Mouse (Mus musculus) lung, adult 18-20 months (tissue): ENCODE measurements around the gene 1700030J22Rik.

Source experiments
- DNase-seq, 2 experiments: peaks; one replicate each; pipeline ENCODE4 v3.0.0; 2022; ENCODE audit warnings: mixed read lengths in 2 of 2

Gene 1700030J22Rik

GRCm38 (mm10) chr8:116951369-116951768 lies 27.4 kb downstream of the 1700030J22Rik start:
- DNase-seq, result peak; percentile 35 to 49

- no peak for DNase-seq
Observed at GRCm38 (mm10) chr8:116947589-116947988, 31.2 kb downstream of the 1700030J22Rik start.

GRCm38 (mm10) chr8:116946851-116947250 lies 31.9 kb downstream of the 1700030J22Rik start:
- no peak for DNase-seq

- DNase-seq, result peak in 1 of 2 experiments; percentile 16
Observed at GRCm38 (mm10) chr8:116946268-116946838, 32.4 kb downstream of the 1700030J22Rik start.

GRCm38 (mm10) chr8:116945169-116945910 lies 33.4 kb downstream of the 1700030J22Rik start:
- DNase-seq, result no peak

- DNase-seq, result no peak
Observed at GRCm38 (mm10) chr8:116944385-116944696, 34.4 kb downstream of the 1700030J22Rik start.

GRCm38 (mm10) chr8:116943555-116944384 lies 35.0 kb downstream of the 1700030J22Rik start:
- peak; percentile 33 to 44 for DNase-seq

- peak; percentile 80 to 88 for DNase-seq
Observed at GRCm38 (mm10) chr8:116943161-116943554, 35.6 kb downstream of the 1700030J22Rik start, which contains the start of gene Atmin. Gene Atmin, plus strand, starts transcription at chr8:116943393.

- peak in 1 of 2 experiments; percentile 23 for DNase-seq
Observed at GRCm38 (mm10) chr8:116942284-116943058, 36.3 kb downstream of the 1700030J22Rik start.

- no peak for DNase-seq
Observed at GRCm38 (mm10) chr8:116935506-116935905, 43.3 kb downstream of the 1700030J22Rik start.

- no peak for DNase-seq
Observed at GRCm38 (mm10) chr8:116934976-116935375, 43.8 kb downstream of the 1700030J22Rik start.

- DNase-seq, result no peak
Observed at GRCm38 (mm10) chr8:116928588-116928987, 50.2 kb downstream of the 1700030J22Rik start.

GRCm38 (mm10) chr8:116927880-116928279 lies 50.9 kb downstream of the 1700030J22Rik start:
- peak in 1 of 2 experiments; percentile 36 for DNase-seq

GRCm38 (mm10) chr8:116923526-116923925 lies 55.2 kb downstream of the 1700030J22Rik start:
- DNase-seq, result no peak

GRCm38 (mm10) chr8:116922060-116922757 lies 56.5 kb downstream of the 1700030J22Rik start:
- DNase-seq, result no peak

- DNase-seq, result peak; percentile 88 to 90
Observed at GRCm38 (mm10) chr8:116921337-116922059, 57.3 kb downstream of the 1700030J22Rik start, which contains the start of the genes Cmc2 and Cenpn. Gene Cmc2, minus strand, starts transcription at chr8:116921455. Gene Cenpn, plus strand, starts transcription at chr8:116921730.

GRCm38 (mm10) chr8:116921005-116921336 lies 57.8 kb downstream of the 1700030J22Rik start:
- DNase-seq, result no peak
